Mouse (Mus musculus) gonadal fat pad, adult 2 months (tissue): ENCODE data around the gene Dppa5a. TPM values are rescaled to one million over a fixed set of nuclear protein-coding genes. Genes with fewer than 3 reads are reported as not detected.
"Not testable (repeated sequence)": the region's sequence is repeated elsewhere in the genome, so short reads cannot be mapped to it uniquely, and the experiment has no call there.

Experiments used
- DNase-seq: peaks from one replicate; pipeline ENCODE4 v3.0.0-alpha.2; 2012; ENCODE audit warnings: low read depth
- polyA plus RNA-seq: library from polyadenylated mRNA; depleted of rRNA; stranded (reverse); fragments of >200 nt; gene quantifications from 2 replicates; pipeline ENCODE4 v1.2.3, GENCODE M21; 2012

Dppa5a gene
- polyA plus RNA-seq, 1 experiment: not detected

GRCm38 (mm10) chr9:78365850-78366544 is 2.0 kb downstream of the Dppa5a start:
- DNase-seq: no peak

DNA sequence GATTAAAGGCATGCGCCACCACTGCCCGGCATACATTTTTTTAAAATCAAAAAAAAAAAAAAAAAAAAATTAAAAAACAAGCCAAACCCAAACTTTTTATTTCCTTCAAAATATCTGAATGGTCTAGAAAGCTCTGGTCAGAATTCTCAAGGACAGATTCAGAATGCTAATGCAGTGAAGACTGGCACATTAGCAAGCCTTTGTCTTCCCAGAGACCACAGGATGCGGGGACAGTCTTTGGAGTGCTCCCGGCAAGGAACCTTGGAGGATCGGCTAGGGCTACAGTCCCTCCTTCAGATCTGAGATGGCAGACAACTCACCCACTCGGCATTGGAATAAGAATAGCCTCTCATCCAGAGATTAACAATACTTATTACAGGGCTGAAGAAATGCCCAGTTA is 3.3 kb downstream of the Dppa5a start:
- no peak for DNase-seq

GRCm38 (mm10) chr9:78363374-78363773 is 4.6 kb downstream of the Dppa5a start:
- no peak for DNase-seq

GRCm38 (mm10) chr9:78360484-78360872 is 7.5 kb downstream of the Dppa5a start:
- DNase-seq: no peak

DNA sequence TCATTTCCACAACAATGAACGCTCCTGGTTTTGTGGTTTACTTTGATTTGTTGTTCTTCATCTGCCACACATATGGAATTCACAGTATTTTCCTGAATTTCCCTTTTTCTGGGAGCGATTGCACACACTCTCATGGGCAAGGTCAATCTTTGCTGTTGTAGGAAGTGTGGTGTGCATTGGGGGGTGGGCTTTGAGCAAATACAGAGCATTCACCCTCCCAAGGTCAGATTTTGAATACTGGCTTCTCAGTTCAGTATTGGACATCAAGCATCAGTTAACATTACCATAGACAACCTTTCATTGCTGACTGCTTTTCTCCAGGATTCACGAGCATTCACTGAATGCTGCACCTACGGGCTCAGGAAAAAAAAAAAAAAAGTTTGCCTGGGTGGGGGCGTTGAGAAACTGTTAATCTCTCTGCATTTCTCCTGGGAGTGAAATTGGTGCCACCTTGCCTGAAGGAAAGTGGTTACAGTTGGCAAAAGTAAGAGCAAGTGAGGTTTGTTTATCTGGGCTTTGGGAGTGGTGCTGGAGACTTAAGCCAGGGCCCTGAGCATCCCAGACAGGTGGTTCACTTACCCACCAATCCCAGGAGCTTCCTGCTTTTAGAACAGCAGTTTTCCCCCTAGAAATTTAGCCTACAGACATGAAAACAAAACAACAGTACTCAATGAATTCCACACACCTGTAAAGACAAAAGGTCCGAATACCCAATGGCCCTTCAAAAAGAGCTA is 8.1 kb downstream of the Dppa5a start:
- DNase-seq: no peak

DNA sequence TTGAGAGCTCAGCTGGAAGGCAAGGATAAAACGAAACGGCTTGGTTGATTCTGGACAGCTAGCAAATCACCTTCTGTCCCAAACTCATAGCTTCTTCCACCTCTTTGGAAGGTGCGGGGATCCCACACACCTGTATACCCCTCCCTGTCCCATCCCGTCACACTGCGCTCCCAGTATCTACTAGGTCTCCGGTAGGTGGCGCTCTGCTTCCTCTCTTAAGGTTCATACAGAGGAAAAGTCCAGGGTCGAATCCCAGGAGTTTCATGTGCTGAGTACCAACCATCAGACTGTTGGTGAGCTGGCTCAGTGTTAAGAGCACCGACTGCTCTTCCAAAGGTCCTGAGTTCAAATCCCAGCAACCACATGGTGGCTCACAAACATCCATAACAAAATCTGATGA is 9.9 kb downstream of the Dppa5a start:
- no peak for DNase-seq

GRCm38 (mm10) chr9:78355611-78356010 is 12.4 kb downstream of the Dppa5a start, which contains the start of gene Gsta2:
Gene Gsta2 (minus strand): TSS chr9:78355788.
- DNase-seq: no peak

DNA sequence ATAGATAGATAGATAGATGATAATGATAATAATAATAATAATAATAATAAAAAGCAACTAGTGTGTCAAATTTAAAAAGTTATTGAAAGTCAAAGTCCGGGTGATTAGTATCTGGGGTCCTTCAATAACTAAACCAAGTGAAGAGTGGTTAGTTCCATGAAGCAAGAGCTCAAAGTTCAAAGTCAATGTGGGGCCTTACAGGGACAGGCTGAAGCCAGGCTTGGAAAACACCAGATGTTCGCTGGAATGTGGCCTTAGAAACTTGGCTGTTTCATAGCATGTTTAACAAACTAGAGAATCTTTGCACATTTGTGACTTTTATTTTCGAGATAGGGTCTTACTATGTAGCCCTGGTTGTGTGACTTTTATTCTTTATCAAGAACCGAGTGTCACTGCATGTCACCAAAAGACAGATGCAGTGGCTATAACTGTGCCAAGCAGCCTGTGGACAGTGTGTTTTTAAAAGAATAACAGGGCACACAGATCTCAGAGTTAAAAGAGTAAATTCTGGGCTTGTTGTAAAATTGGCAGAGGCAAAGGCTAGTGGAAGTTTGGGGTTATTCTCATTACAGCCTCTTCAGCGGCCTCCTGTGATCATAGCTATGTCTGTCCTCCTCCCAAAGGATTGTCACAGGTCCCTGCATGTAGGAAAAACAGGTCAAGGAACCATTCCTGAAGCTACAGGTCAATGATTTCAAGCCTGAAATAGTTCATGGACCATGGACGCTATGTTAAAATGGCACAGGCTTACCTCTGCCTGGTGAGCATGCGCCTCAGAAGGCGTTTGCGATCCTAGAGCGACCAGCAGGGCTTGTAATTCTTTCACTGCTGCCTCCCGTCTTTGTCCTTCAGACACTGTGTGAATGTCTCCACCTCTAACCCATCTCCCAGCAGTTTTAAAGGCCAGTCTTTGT is 13.1 kb downstream of the Dppa5a start:
- DNase-seq: no peak

DNA sequence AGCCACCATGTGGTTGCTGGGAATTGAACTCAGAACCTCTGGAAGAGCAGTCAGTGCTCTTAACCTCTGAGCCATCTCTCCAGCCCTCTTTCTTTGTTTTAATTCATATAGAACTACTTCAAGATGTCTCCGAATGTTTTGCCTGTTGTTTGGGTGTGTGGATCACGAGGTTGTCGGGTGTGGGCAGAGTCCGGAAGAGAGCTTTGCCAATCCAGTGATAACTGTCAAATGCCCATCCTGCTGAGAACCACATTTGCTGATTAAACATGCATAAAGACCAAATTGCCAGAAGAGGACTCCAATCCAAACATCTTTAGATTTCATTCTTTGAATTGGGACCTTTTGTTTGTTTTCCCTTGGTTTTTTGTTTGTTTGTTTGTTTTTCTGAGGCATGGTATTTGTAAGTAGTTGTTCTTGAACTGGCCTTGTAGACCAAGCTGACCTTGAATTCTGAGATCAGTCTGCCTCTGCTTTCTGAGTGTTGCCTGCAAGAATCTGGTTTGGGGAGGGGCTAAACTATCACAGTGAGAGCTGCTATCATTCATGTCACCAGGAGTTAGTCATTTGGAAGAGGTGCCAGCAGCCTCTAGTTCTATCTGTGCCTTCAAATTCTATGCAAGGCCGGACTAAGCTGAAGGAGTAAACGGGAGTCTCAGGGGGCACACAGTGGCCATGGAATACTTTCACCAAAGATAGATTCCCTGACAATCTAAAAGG is 16.3 kb downstream of the Dppa5a start:
- no peak for DNase-seq

- DNase-seq: not testable (repeated sequence)
These were observed 18.0 kb downstream of the Dppa5a start for GRCm38 (mm10) chr9:78350007-78350406.

- not testable (repeated sequence) for DNase-seq
These were observed 18.8 kb downstream of the Dppa5a start for GRCm38 (mm10) chr9:78349141-78349540.

DNA sequence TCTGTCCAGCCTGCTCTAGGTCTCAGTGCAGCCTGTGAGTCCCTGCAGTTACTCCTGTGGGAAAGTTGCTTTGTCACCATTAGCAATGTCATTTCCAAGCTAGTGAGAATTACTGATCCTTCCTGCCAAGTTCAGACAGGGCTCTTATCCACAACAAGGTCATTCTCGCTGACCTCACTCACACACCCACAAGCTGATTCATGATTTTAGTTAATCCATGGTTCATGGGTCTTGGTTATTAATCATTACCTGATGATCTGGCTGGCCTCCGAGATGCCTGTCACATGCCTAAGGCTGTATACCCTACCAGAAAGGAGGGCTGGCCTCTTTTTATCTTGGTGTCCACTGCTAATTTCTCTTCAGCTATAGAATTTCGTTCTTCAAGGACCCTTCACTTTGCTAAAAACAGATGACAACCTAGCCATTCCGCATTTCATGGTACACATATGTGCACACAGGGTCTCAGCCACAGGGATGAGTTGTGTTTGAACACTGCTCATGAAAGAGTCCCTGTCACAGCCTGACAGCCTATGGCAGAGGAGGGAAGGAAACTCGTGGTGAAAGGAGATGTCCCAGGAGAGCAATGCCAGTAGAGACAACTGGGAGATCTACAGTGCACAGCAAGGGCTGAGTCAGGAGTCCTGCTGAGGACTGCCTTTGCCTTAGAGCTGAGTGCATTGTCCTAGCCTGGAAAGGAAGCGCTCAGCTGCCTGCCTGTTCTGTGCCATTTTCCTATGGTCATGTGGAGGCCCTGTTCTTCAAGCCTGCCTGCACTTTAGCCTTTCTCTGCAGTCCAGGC is 19.6 kb downstream of the Dppa5a start:
- not testable (repeated sequence) for DNase-seq

GRCm38 (mm10) chr9:78347004-78347403 is 21.0 kb downstream of the Dppa5a start:
- DNase-seq: no peak

GRCm38 (mm10) chr9:78345235-78345634 is 22.7 kb downstream of the Dppa5a start:
- not testable (repeated sequence) for DNase-seq

GRCm38 (mm10) chr9:78343055-78343454 is 24.9 kb downstream of the Dppa5a start:
- not testable (repeated sequence) for DNase-seq

- DNase-seq: not testable (repeated sequence)
These were observed 25.5 kb downstream of the Dppa5a start for GRCm38 (mm10) chr9:78342494-78342893.

- DNase-seq: not testable (repeated sequence)
These were observed 27.7 kb downstream of the Dppa5a start for GRCm38 (mm10) chr9:78340324-78340723.

DNA sequence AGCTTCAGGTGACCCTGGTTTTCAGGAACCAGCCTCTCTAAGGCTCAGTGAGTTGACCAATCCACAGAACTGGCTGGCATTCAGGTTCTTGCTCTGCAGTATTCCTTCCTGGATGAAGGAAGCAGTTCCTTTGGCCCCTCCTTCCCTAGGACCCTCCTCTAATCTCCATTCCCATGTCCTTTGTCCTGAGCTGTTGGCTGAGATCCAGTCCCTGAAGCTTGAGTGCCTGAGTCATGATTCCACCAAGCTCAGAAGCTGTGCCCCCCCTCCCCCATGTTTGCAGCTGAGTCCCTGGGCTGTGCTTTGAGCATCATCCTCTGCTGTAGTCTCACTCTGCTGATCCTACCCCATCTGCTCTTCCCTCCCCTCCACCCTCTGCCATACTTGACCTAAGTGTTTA is 30.9 kb downstream of the Dppa5a start:
- not testable (repeated sequence) for DNase-seq

- DNase-seq: not testable (repeated sequence)
These were observed 40.7 kb downstream of the Dppa5a start, which contains the start of gene Omt2b for GRCm38 (mm10) chr9:78327289-78327688. Gene Omt2b (plus strand): TSS chr9:78327589.

DNA sequence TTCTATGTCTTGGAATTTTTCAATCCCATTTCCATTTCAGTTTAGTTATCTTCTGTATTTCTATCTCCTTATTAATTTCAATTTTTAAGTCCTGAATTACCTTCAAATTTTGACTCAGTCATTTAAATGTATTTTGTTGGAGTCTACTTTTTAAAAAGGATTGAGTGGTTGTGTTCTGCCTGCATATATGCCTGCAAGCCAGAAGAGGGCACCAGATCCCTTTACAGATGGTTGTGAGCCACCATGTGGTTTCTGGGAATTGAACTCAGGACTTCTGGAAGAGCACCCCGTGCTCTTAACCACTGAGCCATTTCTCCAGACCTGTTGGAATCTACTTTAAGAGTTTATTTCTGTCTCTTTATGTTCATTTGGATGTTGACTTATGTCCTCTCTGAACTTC is 48.5 kb downstream of the Dppa5a start:
- no peak for DNase-seq
